Mouse (Mus musculus): Measurements from ENCODE around the gene Acly.

Acly gene

GRCm38 (mm10) chr11:100505997-100506396 lies 21.8 kb downstream of the Acly start:
- DNase-seq (ENCODE audit: low spot score): no peak

- DNase-seq (ENCODE audit: low spot score): no peak
Observed at GRCm38 (mm10) chr11:100504990-100505660, 22.7 kb downstream of the Acly start.

GRCm38 (mm10) chr11:100501321-100501720 lies 26.5 kb downstream of the Acly start:
- peak; percentile 72 for DNase-seq (ENCODE audit: low spot score)

GRCm38 (mm10) chr11:100500651-100501050 lies 27.1 kb downstream of the Acly start:
- no peak for DNase-seq (ENCODE audit: low spot score)

GRCm38 (mm10) chr11:100500241-100500640 lies 27.6 kb downstream of the Acly start:
- DNase-seq (ENCODE audit: low spot score): no peak

- no peak for DNase-seq (ENCODE audit: low spot score)
Observed at GRCm38 (mm10) chr11:100493771-100494170, 34.0 kb downstream of the Acly start.

- DNase-seq (ENCODE audit: low spot score): no peak
Observed at GRCm38 (mm10) chr11:100490951-100491350, 36.8 kb downstream of the Acly start.

GRCm38 (mm10) chr11:100485801-100486538 lies 41.8 kb downstream of the Acly start:
- DNase-seq (ENCODE audit: low spot score): peak; percentile 54

- DNase-seq (ENCODE audit: low spot score): no peak
Observed at GRCm38 (mm10) chr11:100484461-100484860, 43.3 kb downstream of the Acly start.

GRCm38 (mm10) chr11:100479152-100479551 lies 48.6 kb downstream of the Acly start:
- no peak for DNase-seq (ENCODE audit: low spot score)

- DNase-seq (ENCODE audit: low spot score): no peak
Observed at GRCm38 (mm10) chr11:100476281-100476680, 51.5 kb downstream of the Acly start.

- DNase-seq (ENCODE audit: low spot score): no peak
Observed at GRCm38 (mm10) chr11:100472935-100473295, 54.9 kb downstream of the Acly start.

GRCm38 (mm10) chr11:100472197-100472934 lies 55.4 kb downstream of the Acly start, which contains the start of gene Klhl11:
Gene Klhl11, minus strand, starts transcription at chr11:100472741.
- peak; percentile 93 for DNase-seq (ENCODE audit: low spot score)

GRCm38 (mm10) chr11:100471352-100472196 lies 56.2 kb downstream of the Acly start:
- DNase-seq (ENCODE audit: low spot score): peak; percentile 27

GRCm38 (mm10) chr11:100465833-100466232 lies 62.0 kb downstream of the Acly start:
- no peak for DNase-seq (ENCODE audit: low spot score)

- DNase-seq (ENCODE audit: low spot score): no peak
Observed at GRCm38 (mm10) chr11:100465229-100465792, 62.5 kb downstream of the Acly start.

GRCm38 (mm10) chr11:100462699-100463098 lies 65.1 kb downstream of the Acly start:
- DNase-seq (ENCODE audit: low spot score): no peak

- DNase-seq (ENCODE audit: low spot score): no peak
Observed at GRCm38 (mm10) chr11:100457711-100458110, 70.1 kb downstream of the Acly start.

GRCm38 (mm10) chr11:100457247-100457646 lies 70.6 kb downstream of the Acly start:
- DNase-seq (ENCODE audit: low spot score): no peak

- DNase-seq (ENCODE audit: low spot score): no peak
Observed at GRCm38 (mm10) chr11:100442625-100443024, 85.2 kb downstream of the Acly start.

- no peak for DNase-seq (ENCODE audit: low spot score)
Observed at GRCm38 (mm10) chr11:100441797-100442196, 86.0 kb downstream of the Acly start, which contains the start of the genes Nt5c3b and Klhl10. Gene Nt5c3b, minus strand, starts transcription at chr11:100441808. Gene Klhl10, plus strand, starts transcription at chr11:100441917.

All from MN1 (cell line).